Comparison of ENCODE assay signal across 9 mouse cellular contexts in genomic region chr2:25241438-25241775, GRCm38 (mm10). TPM values are rescaled to one million over a fixed set of nuclear protein-coding genes. Genes with fewer than 3 reads are reported as not detected.
DNase-seq lines count a peak whose midpoint lies in the region; ATAC-seq and TF ChIP-seq lines count a peak whose summit lies in the region.
"Had no signal": no experiment of that assay in that cellular context is flagged by ENCODE, and none has a peak within 500 bp of the region (broad histone marks: within the 10 kb centered on the region; RNA-seq: fewer than 3 reads in every experiment).

No protein-coding gene starts in this region.

- peak overlapping the region; percentile 6; the same call in 1 of the 2 replicates for H3K27ac ChIP-seq in left cerebral cortex, adult 2 months
- no peak overlapping the region for H3K27ac ChIP-seq in embryonic facial prominence, embryonic 11.5 days (replicated peaks; ENCODE audit: low read depth, low read length)
- H3K27ac ChIP-seq in intestine, embryonic 16.5 days (ENCODE audit: low read length), result peak overlapping the region; percentile 79
- H3K27ac ChIP-seq in neural tube, embryonic 14.5 days (ENCODE audit: low read depth, low read length), result peak overlapping the region; percentile 40; the same call in 1 of the 2 replicates

- H3K4me3 ChIP-seq in left cerebral cortex, adult 2 months, result peak overlapping the region; percentile 68
- peak overlapping the region; percentile 54 for H3K4me3 ChIP-seq in embryonic facial prominence, embryonic 11.5 days (ENCODE audit: low read depth, low read length)
- peak overlapping the region; percentile 62 for H3K4me3 ChIP-seq in intestine, embryonic 16.5 days (ENCODE audit: low read length)
- H3K4me3 ChIP-seq in neural tube, embryonic 14.5 days (ENCODE audit: low read depth, low read length), result peak overlapping the region; percentile 69

- no peaks in the 10 kb centered on the region for H3K9me3 ChIP-seq in embryonic facial prominence, embryonic 11.5 days (replicated peaks; ENCODE audit: control insufficient read depth, low read length)
- H3K9me3 ChIP-seq in intestine, embryonic 16.5 days (ENCODE audit: control insufficient read depth, low read length), result no peaks in the 10 kb centered on the region
- H3K9me3 ChIP-seq in neural tube, embryonic 14.5 days (ENCODE audit: control insufficient read depth, low read length), result no peaks in the 10 kb centered on the region

- 0 out of 2 replicates have a peak overlapping the region, but pooled peaks have one; percentile 60 for H3K9ac ChIP-seq in embryonic facial prominence, embryonic 11.5 days (replicated peaks; ENCODE audit: low read length)
- H3K9ac ChIP-seq in intestine, embryonic 16.5 days (ENCODE audit: low read depth, low read length), result peak overlapping the region; percentile 76; the same call in 1 of the 2 replicates
- peak overlapping the region; percentile 78 for H3K9ac ChIP-seq in neural tube, embryonic 14.5 days (replicated peaks; ENCODE audit: low read depth, low read length)

- intact Hi-C loops in left cerebral cortex, adult 2 months (cut with DNase I), result no loop called here
- intact Hi-C loops in left cerebral cortex, postnatal 25 days (cut with DNase I), result no loop called here

- no peak for ATAC-seq in embryonic facial prominence, embryonic 11.5 days (replicated peaks; ENCODE audit: insufficient number of reproducible peaks, low FRiP score, low TSS enrichment, low read depth)
- ATAC-seq in intestine, embryonic 16.5 days, result peak; percentile 56
- peak; percentile 7 for ATAC-seq in neural tube, embryonic 14.5 days (ENCODE audit: low read depth)

- no peak for DNase-seq in left cerebral cortex, adult 2 months (ENCODE audit: extremely low spot score in 1 of 2, low spot score in 2 of 2)
- DNase-seq in left cerebral cortex, postnatal 25 days (ENCODE audit: low spot score in 2 of 2), result no peak
- no peak for DNase-seq in embryonic facial prominence, embryonic 11.5 days (ENCODE audit: low spot score)
- no peak for DNase-seq in frontal cortex, postnatal 14 days (ENCODE audit: low spot score in 2 of 2)
- DNase-seq in right cerebral cortex, postnatal 4 days, result no peak
- no peak for DNase-seq in gastrocnemius, adult 18-20 months (ENCODE audit: low spot score)

- TF ChIP-seq CTCF in left cerebral cortex, adult 2 months (IDR thresholded peaks at IDR 0.05), result no peak

- WGBS in embryonic facial prominence, embryonic 11.5 days, result 24% methylated on average over 6 of the region's 6 CpGs
- 15% methylated on average over 6 of the region's 6 CpGs for WGBS in intestine, embryonic 16.5 days
- WGBS in neural tube, embryonic 14.5 days, result 17% methylated on average over 6 of the region's 6 CpGs

- H3K27me3 ChIP-seq in embryonic facial prominence, embryonic 11.5 days (ENCODE audit: control insufficient read depth, insufficient read depth, low read length), result peaks cover 25% of the 10 kb centered on the region
- no peaks in the 10 kb centered on the region; the same call in 1 of the 2 replicates for H3K27me3 ChIP-seq in intestine, embryonic 16.5 days (replicated peaks; ENCODE audit: control insufficient read depth, insufficient read depth, low read length)
- H3K27me3 ChIP-seq in neural tube, embryonic 14.5 days (ENCODE audit: control insufficient read depth, insufficient read depth, low read length), result no peaks in the 10 kb centered on the region

- no peaks in the 10 kb centered on the region for H3K36me3 ChIP-seq in embryonic facial prominence, embryonic 11.5 days (replicated peaks; ENCODE audit: control insufficient read depth, insufficient read depth, low read depth, low read length)
- H3K36me3 ChIP-seq in intestine, embryonic 16.5 days (ENCODE audit: control insufficient read depth, insufficient read depth, low read length), result 0 out of 2 replicates have a peak, but pooled peaks cover 4% of the 10 kb centered on the region
- peaks cover 3% of the 10 kb centered on the region; the same call in 1 of the 2 replicates for H3K36me3 ChIP-seq in neural tube, embryonic 14.5 days (ENCODE audit: control insufficient read depth, insufficient read depth, low read length)

- H3K4me2 ChIP-seq in embryonic facial prominence, embryonic 11.5 days (ENCODE audit: low read depth, low read length), result peak overlapping the region; percentile 95
- H3K4me2 ChIP-seq in intestine, embryonic 16.5 days (ENCODE audit: low read depth, low read length), result peak overlapping the region; percentile 97
- H3K4me2 ChIP-seq in neural tube, embryonic 14.5 days (ENCODE audit: low read depth, low read length), result peak overlapping the region; percentile 81

- H3K4me1 ChIP-seq in embryonic facial prominence, embryonic 11.5 days (ENCODE audit: control insufficient read depth, insufficient read depth, low read length), result peaks cover 8% of the 10 kb centered on the region; the same call in 1 of the 2 replicates
- peaks cover 45% of the 10 kb centered on the region for H3K4me1 ChIP-seq in intestine, embryonic 16.5 days (ENCODE audit: control insufficient read depth, insufficient read depth, low read length)
- H3K4me1 ChIP-seq in neural tube, embryonic 14.5 days (ENCODE audit: control insufficient read depth, insufficient read depth, low read length), result peaks cover 5% of the 10 kb centered on the region; the same call in 1 of the 2 replicates

RNA-seq across cellular contexts. Expression of gene Rnf208, which starts 0.6 kb away (rescaled TPM):
- total RNA-seq in left cerebral cortex, adult 2 months (2021), result 100 to 1,000 TPM; 249 to 270 TPM
- total RNA-seq in left cerebral cortex, postnatal 25 days (2021), result 100 to 1,000 TPM; 243 to 256 TPM
- 7.4 and 10.4 TPM in 2 replicates for polyA plus RNA-seq in embryonic facial prominence, embryonic 11.5 days (2014; fragmentation: Nextera tagmentation; extraction: Ambion mirVana)
- polyA plus RNA-seq in intestine, embryonic 16.5 days (2015; fragmentation: Nextera tagmentation; extraction: Ambion mirVana), result 25.6 and 36.4 TPM in 2 replicates
- polyA plus RNA-seq in neural tube, embryonic 14.5 days (2014; fragmentation: Nextera tagmentation; extraction: Ambion mirVana), result 147 and 191 TPM in 2 replicates
- total RNA-seq in gastrocnemius, adult 18-20 months (2021), result under 1 TPM; 0.50 to 0.74 TPM

RNA-seq across cellular contexts. Expression of gene Cysrt1, which starts 0.8 kb away (rescaled TPM):
- total RNA-seq in left cerebral cortex, adult 2 months (2021), result not detected
- not detected for total RNA-seq in left cerebral cortex, postnatal 25 days (2021)
- 0.50 TPM in 1 of 2 replicates, not detected in the other for polyA plus RNA-seq in embryonic facial prominence, embryonic 11.5 days (2014; fragmentation: Nextera tagmentation; extraction: Ambion mirVana)
- 3.3 and 6.4 TPM in 2 replicates for polyA plus RNA-seq in intestine, embryonic 16.5 days (2015; fragmentation: Nextera tagmentation; extraction: Ambion mirVana)
- polyA plus RNA-seq in neural tube, embryonic 14.5 days (2014; fragmentation: Nextera tagmentation; extraction: Ambion mirVana), result 0.33 and 0.45 TPM in 2 replicates
- total RNA-seq in gastrocnemius, adult 18-20 months (2021), result not detected
- total RNA-seq: adrenal gland, adult 2 months had no signal
- polyA plus RNA-seq: adrenal gland, adult 2 months had no signal

RNA-seq across cellular contexts. Expression of gene Rnf224, which starts 4.8 kb away (rescaled TPM):
- not detected for total RNA-seq in left cerebral cortex, adult 2 months (2021)
- not detected for total RNA-seq in left cerebral cortex, postnatal 25 days (2021)
- polyA plus RNA-seq in embryonic facial prominence, embryonic 11.5 days (2014; fragmentation: Nextera tagmentation; extraction: Ambion mirVana), result not detected in 2 replicates
- 0.37 and 0.54 TPM in 2 replicates for polyA plus RNA-seq in intestine, embryonic 16.5 days (2015; fragmentation: Nextera tagmentation; extraction: Ambion mirVana)
- not detected in 2 replicates for polyA plus RNA-seq in neural tube, embryonic 14.5 days (2014; fragmentation: Nextera tagmentation; extraction: Ambion mirVana)
- not detected for total RNA-seq in gastrocnemius, adult 18-20 months (2021)
- total RNA-seq: adrenal gland, adult 2 months had no signal
- polyA plus RNA-seq: adrenal gland, adult 2 months had no signal

RNA-seq across cellular contexts. Expression of gene AL732309.1, which starts 5.3 kb away (rescaled TPM):
- total RNA-seq in left cerebral cortex, adult 2 months (2021), result 1 to 10 TPM; 1.4 to 2.7 TPM
- total RNA-seq in left cerebral cortex, postnatal 25 days (2021), result 1 to 10 TPM; 1.6 to 2.9 TPM
- polyA plus RNA-seq in embryonic facial prominence, embryonic 11.5 days (2014; fragmentation: Nextera tagmentation; extraction: Ambion mirVana), result 3.3 and 4.2 TPM in 2 replicates
- polyA plus RNA-seq in intestine, embryonic 16.5 days (2015; fragmentation: Nextera tagmentation; extraction: Ambion mirVana), result 7.3 and 9.3 TPM in 2 replicates
- polyA plus RNA-seq in neural tube, embryonic 14.5 days (2014; fragmentation: Nextera tagmentation; extraction: Ambion mirVana), result 5.0 and 7.1 TPM in 2 replicates
- 1 to 10 TPM; 1.3 to 1.4 TPM for total RNA-seq in gastrocnemius, adult 18-20 months (2021)

RNA-seq across cellular contexts. Expression of gene Slc34a3, which starts 7.2 kb away (rescaled TPM):
- not detected for total RNA-seq in left cerebral cortex, adult 2 months (2021)
- not detected for total RNA-seq in left cerebral cortex, postnatal 25 days (2021)
- not detected in 2 replicates for polyA plus RNA-seq in embryonic facial prominence, embryonic 11.5 days (2014; fragmentation: Nextera tagmentation; extraction: Ambion mirVana)
- 11.3 and 17.7 TPM in 2 replicates for polyA plus RNA-seq in intestine, embryonic 16.5 days (2015; fragmentation: Nextera tagmentation; extraction: Ambion mirVana)
- not detected in 2 replicates for polyA plus RNA-seq in neural tube, embryonic 14.5 days (2014; fragmentation: Nextera tagmentation; extraction: Ambion mirVana)
- not detected for total RNA-seq in gastrocnemius, adult 18-20 months (2021)
- total RNA-seq: adrenal gland, adult 2 months had no signal
- polyA plus RNA-seq: adrenal gland, adult 2 months had no signal

Comparison
In these comparisons a context has a peak if more than half of its experiments do, and no peak if none do; other contexts are left out.
1. RNA of gene Rnf208, which starts 0.6 kb away (total RNA-seq): 249 to 270 TPM in left cerebral cortex, adult 2 months and 243 to 256 TPM in left cerebral cortex, postnatal 25 days; 0.50 to 0.74 TPM in gastrocnemius, adult 18-20 months; every median in the first group is over 100 times any median in the second.
2. Peak in every context shown above with its lines, with median percentiles within 50 percentile points of each other: H3K4me3 ChIP-seq, H3K4me2 ChIP-seq and H3K9ac ChIP-seq.